Mouse (Mus musculus) left cerebral cortex, adult 9 months (tissue): Measurements from ENCODE around the gene Jade1.

Source experiments
- DNase-seq, 2 experiments: peaks; one replicate each; pipeline ENCODE4 v3.0.0; 2022; ENCODE audit warnings: low spot score in 2 of 2

Jade1 gene

DNA sequence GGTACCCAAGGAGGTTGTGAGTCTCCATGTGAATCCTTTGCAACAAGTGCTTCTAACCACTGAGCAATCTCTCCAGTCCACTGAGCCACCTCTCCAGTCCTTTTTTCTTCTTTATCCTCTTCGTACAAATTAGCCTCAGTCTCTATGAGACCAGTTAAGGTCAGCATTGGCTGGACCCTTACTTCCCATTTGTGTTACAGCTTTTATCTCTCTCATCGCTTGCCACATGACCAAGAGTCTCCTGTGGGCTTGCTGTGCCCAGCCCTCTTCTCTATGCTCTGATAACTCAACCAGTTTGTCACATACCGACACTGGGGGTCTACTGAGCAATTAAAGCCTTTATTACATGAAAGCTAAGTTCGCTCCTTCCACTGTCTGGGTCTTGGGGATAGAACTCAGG is 7.3 kb upstream of the Jade1 start:
- DNase-seq = no peak

DNA sequence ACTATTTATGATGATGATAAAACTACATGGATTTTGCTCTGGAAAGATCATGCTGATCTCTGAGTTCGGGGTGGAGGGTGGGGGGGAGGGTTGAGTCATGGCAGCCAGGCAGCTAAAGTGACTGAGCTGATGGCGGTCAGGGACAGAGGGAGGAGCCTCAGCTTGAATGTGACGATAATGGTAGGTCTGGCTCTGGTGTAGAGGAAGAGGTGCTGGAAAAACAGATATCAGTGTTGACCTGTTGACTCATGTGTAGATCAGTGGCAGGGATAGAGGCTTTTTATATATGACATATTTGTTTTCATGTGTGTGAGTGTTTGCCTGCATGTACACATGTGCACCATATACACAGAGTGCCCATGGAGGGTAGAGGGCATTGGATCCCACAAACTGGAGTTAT is 3.9 kb upstream of the Jade1 start:
- no peak for DNase-seq

DNA sequence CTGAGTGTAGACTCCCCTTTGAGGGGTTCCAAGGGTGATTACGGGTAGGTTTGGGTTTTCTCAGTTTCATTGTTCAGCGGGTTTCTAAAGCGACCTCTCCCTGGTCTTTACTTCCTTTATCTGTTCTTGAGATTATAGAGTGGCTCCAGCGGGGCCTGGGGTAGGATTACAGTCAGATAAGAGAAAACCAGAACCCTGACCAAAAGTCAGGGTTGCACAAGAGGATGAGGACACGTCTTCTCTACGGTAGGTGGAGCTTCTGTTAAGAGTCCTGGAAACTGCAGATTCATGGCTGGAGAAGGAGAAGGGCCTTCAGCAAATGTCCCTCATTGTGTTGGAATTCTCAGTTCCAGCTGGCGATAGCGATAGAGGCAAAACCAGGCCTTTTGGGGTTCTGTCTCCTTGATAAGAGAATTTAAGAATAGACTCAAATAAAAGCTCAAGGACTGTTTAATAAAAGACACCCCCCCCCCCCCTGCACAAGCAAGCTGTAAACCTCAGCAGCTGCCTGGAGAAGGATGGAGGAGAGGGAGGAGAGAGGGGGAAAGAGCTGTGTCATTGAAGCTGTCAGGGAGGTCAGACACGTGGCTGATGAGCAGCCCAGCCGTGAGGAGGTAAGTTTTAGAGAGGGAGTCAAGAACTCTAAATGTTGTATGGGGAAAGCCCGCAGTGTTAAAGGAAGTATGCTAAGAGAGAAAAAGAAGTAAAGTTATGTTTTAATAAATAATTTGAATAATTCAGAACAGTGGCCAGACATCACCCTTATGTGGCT is 2.6 kb upstream of the Jade1 start:
- no peak for DNase-seq

DNA sequence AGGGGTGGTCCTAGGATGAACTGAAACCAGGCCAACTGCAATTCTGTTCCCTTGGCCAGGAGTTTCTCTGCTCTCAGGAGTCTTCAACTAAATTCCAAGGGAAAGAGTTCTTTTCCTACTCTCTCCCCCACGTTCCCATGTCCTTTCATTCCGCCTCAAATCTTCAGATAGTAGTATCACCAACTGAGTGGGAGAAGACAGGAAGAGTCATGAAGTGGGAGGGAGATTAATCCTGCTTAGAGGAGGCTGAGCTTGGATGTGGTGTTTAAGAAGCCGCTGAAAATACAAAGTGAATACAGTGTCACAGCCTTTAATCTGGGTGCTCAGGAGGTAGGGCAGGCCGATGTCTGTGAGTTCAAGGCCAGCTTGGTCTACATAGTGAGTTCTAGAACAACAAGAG is 1.9 kb upstream of the Jade1 start:
- no peak for DNase-seq

DNA sequence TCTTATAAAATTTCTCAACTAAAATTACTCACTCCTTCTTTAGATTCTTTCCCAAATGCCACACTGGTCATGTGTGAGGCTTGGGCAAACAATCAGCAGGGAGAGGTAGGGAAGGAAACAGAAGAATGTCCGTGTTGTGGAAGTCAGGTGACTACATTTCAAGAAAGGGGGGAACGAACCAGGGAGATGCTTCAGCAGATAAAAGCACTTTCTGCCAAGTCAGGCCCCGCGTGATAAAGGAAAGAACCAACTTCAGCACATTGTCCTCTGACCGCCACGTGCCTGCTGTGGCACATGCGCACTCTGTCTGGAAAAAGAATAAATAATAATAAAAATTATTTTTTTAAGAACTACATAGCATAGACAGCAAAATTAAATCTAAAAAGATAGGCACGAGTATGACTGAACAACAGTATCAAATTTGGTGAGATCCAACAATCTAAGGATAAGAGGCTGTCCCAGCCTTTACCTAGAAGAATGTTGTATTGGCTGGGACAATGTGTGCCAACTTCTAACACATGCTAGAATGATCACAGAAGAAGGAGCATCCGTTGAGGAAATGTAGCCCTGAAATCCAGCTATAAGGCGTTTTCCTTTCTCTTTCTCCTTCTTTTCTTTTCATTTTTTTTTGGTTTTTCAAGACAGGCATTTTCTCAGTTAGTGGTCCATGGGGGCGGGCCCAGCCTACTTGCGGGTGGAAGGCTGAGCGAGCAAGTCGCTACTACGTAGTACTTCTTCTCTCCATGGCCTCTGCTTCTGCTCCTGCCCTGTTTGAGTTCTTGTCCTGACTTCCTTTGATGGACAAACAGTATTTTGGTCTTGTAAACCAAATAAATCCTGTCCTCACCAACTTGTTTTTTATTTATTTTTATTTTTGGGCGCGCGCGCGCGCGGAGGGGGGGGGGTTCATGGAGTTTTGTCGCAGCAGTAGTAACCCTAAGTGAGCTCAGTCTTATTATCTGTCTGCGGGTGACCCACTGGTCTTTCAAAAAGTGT is 753 bp upstream of the Jade1 start:
- no peak for DNase-seq

DNA sequence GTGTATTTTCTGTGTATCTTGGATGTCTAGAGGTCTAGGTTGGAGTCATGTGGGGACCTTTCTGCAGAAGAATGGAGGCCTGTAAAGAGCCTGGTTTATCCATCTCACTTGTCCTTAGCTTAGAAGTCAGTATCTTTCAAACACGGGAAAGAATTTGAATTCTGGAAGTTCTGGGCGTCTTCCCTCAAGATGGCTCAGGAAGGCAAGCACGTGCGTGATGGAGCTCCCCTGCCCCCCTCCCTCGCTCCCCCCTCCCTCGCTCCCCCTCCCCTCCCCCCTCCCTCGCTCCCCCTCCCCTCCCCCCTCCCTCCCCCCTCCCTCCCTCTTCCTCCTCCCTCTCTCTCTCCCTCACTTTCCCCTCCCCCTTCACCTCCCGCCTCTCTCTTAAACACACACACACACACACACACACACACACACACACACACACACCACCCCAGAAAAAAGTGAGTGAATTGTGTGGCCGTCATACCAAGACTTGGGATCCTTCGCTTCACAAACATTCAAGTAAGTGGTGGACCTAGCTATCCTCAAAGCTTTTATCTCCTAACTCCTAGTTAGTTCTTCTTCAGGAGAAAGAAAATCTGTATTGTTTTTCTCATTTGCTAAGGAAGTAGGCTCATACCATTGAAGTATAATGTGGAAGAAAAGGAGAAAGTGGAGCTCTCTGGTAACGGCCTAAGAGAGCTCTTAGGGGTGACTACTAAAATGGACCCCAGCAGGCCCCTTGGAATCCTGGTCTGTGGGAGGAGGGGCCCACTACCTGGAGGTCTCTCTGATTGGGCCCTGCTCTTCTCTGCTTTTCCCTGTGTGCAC is 1.1 kb downstream of the Jade1 start:
- DNase-seq = no peak

DNA sequence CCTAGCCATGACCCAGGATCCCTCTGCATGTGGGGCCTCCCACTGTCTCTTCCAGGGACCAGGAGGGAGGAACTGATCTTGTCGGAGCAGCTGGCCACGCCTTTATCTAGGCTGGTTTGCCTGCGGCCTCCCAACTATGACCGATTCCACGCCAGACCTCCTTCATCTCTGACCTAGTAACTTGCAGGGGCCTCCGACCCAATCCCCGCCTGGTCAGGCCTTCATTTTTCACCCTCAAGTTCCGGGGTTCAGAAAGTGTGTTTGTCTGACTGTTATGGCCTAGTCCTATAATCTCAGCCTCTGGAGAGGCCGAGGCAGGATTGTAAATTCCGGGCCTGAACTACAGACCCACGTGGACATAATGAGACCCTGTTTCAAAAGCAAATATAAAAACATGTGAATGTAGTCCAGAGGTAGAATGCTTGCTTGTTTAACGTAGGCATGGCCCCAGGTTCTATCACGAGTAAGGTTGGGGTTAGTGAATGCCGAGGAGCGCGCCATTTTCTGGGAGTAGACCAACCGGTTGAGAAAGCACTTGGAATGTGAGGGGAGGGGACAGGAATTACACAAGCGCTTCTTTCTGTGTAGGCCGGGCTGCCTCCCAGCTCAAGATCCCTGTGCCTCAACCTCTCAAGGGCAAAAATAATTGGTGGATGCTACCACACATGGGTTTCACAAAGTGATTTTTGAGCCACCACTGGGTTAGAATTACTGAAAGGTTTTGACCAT is 1.9 kb downstream of the Jade1 start:
- no peak for DNase-seq

DNA sequence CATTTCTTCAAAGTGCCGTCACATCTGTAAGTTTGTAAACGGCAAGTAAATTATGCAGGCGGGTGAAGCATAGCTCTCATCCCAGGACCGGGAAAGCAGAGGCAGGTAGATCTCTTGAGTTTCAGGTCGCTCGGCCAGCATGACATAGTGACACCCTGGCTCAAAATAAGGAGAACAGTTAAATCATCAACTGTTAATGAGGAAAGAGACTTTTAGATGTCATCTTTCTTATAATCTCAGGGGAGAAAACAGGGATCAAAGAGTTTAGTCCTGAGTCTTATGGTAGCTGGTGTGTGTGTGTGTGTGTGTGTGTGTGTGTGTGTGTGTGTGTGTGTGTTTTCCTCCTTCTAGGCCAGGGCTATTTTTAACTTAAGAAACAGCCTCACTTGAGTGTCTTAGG is 5.0 kb downstream of the Jade1 start:
- no peak for DNase-seq

DNA sequence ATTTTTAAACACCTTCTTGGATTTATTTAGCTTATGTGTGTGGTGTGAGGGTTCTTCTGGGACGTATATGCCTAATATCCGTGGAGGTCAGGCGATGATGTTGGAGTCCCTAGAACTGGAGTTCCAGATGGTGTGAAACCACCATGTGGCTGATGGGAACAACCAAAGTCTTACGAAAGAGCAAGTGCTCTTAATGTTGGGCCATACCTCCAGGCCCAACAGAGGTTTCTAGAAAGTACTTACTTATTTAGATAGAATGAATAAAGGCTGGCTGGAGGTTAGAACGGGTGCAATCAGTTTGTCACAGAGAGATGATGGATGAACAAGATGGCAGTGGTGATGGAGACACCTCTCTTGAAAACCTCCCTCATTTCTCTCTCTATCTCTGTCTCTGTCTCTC is 6.3 kb downstream of the Jade1 start:
- DNase-seq = no peak

DNA sequence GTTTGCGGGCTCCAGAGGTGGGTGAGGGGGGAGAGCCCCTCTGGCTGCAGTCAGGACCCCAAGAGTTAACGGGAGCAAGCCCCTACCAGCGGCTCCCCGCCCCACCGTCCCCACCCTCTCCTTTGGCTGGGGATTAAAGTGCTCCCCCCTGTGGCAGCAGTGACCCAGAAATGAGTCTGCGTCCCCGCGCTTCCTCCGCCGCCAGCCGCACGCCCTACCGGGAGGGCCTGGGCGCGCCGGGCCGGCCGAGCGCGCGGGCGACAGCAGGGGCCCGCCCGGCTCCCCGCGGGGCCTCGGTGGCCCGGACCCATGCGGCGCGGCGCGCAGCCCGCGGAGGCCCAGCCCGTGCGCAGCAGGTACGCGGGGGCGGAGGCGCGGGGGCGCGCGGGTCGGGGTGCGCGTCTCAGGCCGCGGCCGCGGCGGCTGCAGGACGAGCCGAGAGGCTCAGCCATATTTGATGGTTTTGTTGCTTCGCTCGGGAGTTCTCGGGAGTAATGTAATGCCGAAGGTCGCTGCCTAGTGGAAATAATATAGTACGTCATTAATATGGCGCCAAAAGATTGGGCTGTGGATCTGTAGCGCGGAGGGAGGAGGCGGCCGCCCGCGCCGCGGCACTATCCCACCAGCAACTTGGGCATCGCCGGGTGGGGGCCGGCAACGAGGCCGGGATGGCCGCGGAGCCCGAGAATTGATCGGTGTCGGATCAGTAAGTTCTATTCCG is 7.8 kb downstream of the Jade1 start:
- peak in 1 of 2 experiments; percentile 68 for DNase-seq

DNA sequence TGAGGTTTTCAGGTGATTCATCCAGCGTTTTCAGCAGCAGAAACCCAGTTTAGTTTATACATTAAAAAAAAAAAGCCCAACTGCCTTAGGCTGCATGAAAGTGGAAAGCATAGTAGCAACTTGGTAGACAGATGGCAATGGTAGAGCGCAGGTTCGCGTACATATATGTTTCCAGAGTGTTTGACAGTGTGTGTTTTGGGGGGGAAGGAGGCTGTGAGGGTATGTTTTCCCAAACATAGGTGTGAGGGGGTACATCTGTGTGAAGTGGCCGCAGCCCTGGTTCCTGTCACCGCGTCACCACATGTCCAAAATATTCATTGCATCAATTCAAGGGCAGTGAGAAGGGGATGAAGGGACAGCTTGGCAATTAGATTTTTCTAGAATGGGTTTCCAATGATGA is 8.5 kb downstream of the Jade1 start:
- DNase-seq = no peak

DNA sequence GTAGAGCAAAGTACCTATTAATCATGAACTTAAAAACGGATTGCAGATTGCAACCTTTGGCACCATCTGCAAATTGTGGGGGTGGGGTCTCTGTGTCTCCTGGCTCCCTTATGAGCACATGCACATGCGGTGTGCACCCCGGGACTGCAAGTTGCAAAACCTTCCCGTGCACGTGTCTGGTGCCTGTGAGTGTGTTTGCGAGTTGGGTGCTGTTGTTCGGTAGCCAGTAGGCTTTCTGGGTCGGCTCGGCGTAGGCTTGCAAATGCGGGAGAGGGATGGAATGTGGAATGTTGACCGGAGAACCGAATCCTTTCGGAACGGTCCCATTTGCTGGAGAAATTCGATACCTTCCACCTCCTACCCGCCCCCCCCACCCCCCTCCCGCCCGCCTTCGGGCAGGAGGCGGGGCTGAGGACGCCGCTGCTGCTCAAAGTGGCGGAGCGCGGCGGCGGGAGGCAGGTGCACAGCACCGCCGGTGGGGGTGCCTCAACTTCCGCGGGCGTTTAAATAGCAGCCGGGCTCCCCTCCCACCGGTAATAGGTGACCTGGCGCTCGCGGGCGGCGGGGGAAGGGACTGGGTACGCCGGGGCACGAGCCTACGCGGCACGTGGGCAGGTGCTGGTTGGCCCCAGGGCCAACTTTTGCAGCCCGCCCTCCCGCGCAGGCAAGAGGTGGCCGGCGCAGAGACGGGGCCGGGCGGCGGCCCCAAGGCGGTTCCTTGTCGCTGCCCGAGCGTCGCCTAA is 9.1 kb downstream of the Jade1 start:
- DNase-seq = peak in 1 of 2 experiments; percentile 78

DNA sequence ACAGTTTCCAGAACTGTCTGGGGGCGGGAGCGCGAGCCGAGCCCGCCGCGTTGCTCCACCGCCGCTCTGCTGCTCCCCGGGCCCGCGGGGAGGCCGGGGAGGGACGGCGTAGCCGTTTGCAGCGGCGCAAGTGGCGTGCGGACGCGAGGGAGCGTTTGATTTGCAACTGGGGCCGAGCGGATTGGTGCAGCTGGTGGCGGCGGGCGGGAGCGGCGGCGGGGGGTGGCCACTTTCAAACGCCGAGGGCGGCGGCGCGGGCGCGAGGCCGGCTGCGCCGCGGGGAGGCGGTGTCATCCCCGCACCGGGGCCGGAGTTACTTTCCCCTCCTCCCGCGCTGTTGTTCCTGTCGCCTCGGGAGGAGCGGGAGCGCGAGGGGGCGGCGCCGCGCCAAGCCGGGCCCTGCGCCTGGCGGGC is 9.9 kb downstream of the Jade1 start:
- DNase-seq = peak; percentile 73 to 89

DNA sequence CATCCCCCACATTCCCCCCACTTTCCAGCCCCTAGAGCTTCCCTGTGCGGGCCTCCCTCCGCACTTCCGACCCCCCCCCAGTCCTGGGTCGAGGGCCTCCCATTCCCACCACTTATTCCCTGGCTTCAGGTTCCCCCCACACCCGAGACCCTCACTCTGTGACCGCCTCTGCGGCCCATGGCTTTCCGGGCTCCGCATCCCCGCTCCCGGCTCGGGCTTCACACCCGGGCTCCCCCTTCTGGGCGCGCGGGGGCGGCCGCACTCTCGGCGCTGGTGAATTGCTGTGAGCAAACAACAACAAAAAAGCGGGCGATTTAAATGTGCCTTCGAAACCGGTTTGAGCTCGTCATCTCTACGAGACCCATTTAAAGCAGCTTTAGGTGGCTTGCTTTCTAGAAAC is 10.4 kb downstream of the Jade1 start:
- peak in 1 of 2 experiments; percentile 79 for DNase-seq

DNA sequence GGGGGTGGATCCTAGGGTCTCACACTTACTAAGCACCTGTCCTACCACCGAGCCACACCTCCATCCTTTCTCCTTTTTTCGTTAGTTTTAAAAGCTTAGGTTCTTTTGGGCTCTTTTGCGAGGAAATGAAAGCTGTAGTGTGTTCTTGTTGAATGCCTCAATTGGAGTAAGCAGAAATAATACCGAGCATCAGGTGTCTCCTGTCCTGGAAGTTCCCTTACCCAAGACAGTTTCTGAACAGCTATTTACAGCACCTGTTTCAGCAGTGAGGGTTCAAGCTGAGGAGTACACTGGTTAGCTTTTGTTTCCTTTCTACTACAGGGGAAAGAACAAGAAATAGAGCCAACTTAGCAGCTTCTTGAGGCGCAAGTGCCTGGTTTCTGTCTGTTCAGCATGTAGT is 14.4 kb downstream of the Jade1 start:
- DNase-seq = no peak

DNA sequence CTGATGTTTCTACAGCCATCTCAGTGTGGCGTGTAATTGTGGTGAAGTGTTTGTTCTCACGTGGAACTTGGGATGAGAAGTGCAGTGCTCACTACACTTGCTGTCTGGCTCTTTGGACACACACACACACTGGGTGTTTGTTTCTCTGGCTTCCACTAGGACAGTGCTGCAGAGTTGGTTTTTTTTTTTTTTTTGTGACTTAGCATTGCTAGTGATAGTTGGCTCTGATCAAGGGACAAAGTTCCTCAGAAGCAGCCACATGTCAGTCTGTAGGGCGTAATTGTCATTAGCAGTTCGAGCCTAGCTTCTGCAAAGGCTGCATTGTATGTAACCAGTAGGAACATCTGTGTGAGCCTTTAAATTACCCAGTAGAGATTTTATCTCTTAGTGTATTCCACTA is 16.6 kb downstream of the Jade1 start:
- DNase-seq = no peak

DNA sequence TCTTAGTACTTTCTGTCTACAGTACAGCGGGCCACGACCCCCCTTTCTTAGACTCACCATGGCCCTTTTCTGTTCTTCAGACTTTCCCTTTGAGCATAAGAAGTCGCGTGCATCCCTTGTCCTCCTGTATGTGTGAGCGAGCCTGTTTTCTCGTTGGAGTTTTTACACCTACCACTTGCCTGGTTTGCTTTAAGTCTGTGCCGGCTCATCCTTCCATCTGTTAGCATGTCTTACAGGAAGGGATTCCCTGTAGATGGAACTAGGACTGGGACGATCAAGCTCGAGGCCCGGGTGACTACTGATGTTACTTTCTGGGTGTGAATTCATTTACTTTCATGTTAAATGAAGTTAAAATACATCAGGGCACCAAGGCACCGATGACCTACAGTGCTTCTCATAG is 17.4 kb downstream of the Jade1 start:
- DNase-seq = no peak

DNA sequence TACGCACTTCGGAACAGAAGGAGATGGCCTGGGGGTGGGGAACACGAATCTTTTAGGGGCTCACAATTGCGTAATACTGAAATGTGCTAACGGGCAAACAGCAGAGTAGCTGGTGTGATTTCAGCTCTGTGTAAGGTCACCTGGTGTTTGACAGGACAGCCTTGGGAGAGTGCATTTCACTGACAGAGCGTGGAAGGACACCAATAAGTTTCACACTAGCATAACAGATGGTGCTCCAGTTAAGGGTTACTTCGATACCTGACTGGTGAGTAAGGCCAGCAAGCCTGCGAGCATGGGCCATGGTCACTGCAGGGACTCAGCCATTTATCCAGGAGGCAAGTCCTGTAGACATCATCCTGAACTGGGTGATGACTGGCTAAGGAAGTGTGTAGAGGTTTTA is 18.7 kb downstream of the Jade1 start:
- no peak for DNase-seq

DNA sequence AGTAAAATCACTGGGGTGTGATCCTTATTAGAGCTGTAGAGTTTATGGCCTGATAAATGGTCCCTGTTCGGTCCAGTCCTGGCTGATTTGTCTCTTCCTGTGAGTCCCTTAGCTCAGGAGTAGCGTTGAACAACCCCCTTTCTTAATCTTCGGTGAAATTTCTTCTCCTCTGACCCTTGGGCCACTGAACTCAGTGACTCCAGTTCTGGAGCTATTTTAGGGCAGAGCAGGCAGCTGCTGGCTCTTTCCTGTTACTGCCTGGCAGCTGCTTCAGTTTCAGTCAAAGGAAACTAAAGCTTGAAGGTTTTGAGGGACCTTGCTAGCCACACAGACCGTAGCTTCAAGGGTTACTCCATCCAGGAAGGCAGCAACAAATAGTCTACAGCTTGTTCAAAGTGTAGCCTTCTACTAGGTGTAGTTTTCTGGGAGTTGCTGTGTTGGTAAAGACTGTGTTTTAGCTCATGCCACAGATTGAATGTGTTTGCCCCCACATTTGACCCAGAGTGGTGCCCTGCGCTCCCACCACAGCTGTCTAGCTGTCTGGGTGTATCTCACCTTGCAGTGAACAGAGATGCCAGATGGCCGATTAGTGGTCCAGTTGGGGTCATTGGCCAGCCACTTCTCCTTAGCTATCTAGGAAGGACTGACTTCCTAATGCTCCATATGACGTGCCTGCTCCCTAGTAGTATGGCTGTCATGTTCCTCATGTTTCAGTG is 19.3 kb downstream of the Jade1 start:
- DNase-seq = no peak
